Mouse (Mus musculus): Measurements from ENCODE around the gene Lrrc55.
A peak's percentile ranks its signal among the peaks of the same experiment; 100 is the strongest.
"Not testable (repeated sequence)": the region's sequence is repeated elsewhere in the genome, so short reads cannot be mapped to it uniquely, and the experiment has no call there.

Lrrc55 gene

GRCm38 (mm10) chr2:85196901-85197300 lies at the start of gene Lrrc55:
Gene Lrrc55, minus strand, starts transcription at chr2:85197197.
- DNase-seq (ENCODE audit: low spot score) = no peak

DNA sequence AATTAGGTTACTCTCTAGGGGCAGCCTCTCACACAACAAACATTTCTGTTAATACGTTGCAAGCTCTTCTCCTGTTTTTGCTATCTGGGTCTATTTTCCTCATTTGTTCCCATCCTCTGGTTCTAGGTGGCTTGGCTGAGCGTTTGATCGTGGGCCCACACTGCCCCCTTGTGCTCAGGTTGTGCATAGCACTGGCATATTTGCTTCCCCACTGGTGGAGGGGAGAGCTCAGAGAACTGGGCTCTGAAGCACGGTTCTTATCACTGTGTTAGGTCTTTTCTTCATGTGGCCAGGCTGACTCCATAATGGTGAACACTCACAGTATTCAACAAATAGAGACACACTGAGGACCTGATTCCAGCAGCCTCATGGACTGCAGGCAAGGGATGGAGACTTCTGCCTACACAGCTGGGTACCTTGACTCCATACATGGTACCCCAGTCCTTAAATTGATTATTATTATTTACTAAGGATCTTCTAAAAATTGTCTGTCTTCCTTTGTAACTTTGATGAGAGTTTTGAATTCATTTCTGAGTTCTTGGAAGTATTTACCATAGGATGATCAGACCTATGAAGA lies 49.6 kb upstream of the Lrrc55 start:
- DNase-seq (ENCODE audit: low spot score) = peak; percentile 86

DNA sequence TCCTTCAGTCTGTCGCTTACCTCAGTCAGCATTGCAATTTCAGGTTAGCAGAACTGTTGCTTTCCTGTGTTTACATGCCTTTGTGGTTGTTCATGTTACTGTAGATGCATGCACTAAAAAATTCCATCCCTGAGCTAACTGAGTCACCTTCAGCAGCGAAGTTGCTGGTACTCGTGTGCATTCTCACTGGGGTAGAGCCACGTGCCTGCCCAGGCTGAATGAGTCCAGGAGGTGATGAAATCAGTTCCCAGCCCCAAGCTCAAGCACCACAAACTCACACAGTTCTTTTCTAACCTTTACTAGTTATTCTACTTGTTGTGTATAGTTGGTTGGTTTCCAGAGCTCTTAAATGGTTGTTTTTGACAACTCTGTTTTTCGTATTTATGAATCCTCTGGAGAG lies 48.7 kb upstream of the Lrrc55 start:
- DNase-seq (ENCODE audit: low spot score) = no peak

DNA sequence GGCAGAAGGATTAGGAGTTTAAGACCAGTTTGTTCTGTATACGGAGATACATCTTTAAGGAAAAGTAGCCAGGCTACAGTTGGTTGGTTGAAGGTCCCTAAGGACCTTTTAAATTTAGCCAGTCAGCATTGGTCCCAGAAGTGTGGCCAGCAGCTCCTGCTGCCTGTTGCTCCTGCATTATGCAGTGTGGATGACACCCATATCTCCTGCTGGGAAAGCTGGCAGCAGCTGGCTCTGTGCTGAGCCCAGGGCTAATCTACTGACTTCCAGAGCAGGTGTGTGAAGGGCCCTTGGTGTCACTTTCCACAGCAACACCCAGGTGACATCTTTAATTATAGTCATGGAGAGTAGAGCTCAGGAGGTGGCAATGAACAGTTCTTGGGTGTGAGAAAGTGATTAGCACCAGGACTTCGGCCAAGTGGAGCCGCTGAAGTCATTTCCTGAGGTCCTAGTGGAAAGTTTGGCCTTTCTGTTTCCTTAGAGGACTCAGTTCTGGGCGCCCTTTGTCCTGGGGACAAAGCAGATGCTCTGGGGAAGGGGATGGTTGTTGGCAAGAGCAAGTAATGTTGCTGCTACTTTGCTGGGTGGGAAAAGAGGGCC lies 41.2 kb upstream of the Lrrc55 start:
- no peak for DNase-seq (ENCODE audit: low spot score)

DNA sequence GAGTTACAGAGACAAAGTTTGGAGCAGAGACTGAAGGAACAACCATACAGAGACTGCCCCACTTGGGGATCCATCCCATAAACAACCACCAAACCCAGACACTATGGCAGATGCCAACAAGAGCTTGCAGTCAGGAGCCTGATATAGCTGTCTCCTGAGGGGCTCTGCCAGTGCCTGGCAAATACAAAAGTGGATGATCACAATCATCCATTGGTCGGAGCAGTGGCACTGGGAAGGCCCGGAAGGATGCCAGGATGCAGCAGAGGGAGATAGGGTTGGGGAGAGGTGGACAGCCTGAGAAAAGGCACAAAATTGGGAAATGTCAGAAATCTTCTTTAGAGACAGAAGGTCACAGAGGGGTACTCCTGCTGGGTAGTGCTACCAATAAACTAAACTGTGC lies 40.2 kb upstream of the Lrrc55 start:
- DNase-seq (ENCODE audit: low spot score) = not testable (repeated sequence)

GRCm38 (mm10) chr2:85230771-85231511 lies 33.9 kb upstream of the Lrrc55 start:
- DNase-seq (ENCODE audit: low spot score) = no peak

DNA sequence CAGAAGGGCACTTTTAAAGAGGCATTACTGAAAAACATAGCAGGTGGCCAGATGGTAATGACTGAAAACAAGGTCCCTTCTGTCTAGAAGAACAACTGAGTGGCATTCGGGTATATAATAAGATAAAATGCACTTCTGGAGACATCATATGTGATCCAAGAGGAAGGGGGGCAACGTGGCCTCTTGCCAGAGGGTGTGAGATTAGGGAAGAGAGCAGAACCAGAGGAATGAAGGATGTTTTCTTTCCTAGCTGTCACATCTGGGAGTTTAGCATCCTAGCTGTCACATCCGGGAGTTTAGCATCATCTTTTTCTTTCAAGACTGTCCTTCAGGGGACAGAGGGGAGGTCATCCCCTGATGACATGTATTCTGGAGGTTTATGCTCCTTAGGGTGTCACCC lies 32.6 kb upstream of the Lrrc55 start:
- no peak for DNase-seq (ENCODE audit: low spot score)

DNA sequence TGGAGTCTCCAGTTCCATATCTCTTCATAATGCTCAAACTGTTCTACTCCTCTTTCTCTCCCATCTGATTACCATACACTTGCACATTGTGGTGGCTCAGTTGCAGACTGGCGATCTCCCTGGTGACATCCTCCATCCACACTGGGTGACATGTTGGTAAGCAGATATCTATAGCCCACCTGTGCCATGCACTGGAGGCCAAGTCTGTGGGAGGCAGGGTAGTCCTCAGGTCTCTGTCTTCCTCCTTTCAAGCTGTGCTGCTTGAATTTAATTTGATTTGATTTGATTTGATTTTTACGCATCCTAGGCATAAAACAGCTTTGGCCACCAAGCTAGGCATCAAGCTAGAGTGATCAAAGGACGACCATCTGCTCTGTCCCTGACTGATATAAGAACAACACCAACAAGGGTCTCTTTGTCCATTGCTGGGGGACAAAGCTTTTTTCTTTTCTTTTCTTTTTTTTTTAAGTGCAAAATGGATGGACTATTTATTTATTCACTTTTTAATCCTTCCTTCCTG lies 30.9 kb upstream of the Lrrc55 start:
- no peak for DNase-seq (ENCODE audit: low spot score)

DNA sequence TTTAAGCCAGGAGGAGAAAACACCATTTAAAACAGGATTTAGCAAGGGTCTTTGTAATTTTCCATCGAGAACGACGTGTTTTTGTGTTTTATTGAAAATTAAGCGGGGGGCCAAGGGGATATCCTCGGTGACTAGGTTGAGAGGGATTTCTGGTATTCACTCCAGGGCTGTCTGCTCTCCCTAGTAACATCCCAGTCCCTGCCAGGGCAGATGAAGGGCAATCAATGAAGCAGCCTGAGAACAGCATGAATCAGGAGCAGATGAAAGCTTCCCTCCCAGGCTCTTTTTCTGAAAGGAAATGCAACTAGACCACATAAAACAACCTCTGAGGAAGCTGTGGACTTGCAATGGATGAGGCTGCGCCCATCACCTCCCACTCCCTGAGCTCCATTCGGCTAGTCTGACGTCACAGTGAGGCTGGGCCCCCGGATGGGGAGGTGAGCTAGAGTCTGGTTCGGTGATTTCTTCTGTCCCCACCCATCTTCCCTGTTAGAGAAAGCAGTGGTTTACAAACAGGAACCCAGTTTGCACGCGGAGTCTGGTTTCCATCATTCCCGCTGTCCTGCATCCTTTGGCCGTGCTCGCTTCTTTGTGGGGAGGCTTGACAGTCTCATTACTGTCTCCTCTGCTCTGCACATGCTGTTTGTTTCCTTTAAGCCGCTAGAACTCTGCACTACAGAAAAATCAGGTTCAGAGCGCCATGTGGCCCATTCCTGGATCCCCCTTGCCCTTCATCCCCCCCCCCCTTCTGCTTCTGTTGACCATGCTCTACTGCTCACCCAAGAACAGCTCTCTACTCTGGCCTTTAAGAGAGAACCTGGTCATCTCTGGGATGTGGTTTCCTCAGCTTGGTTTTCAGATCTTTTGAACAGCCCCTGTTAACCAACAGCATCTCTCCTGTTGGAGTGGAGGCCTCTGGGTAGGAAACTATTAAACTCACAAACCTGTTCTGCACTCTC lies 27.5 kb upstream of the Lrrc55 start:
- DNase-seq (ENCODE audit: low spot score) = no peak

DNA sequence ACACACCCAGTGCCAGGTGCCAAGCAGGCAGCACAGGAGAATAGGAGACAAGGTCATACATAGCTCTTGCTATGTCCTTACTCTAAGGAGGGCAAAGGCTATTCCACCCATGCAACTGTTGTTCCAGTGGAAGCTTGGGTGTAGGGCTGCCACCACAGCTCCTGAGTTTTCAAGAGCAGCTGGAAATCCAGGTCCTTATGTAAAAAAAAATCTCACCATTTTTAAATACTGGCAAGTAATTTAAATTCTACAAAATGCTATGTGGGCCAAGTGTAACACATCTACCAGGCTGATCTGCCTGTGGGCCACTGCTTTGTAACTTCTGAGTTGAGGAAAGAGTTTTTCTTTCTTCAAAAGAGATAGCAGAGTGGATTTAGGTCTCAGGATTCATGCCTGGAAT lies 19.6 kb upstream of the Lrrc55 start:
- no peak for DNase-seq (ENCODE audit: low spot score)

GRCm38 (mm10) chr2:85213746-85214145 lies 16.7 kb upstream of the Lrrc55 start:
- DNase-seq (ENCODE audit: low spot score) = no peak

DNA sequence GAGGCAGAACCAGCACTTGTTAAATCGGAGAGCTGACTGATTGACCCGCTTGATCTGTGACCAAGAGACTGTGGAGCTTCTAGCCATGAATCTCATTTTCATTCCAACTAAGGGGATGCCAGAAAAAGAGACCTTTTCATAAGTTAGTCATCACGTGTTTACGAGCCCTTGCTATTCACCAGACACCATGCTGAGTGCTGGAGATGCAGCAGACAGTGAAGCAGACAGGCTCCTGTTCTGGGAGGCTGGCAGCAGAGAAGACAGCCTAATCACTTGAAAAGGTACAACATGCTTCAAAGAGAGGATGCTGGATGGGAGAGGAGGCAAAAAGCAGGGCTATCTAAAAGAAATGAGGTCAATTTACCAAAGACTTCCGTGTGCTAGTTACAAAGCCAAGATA lies 12.3 kb upstream of the Lrrc55 start:
- no peak for DNase-seq (ENCODE audit: low spot score)

GRCm38 (mm10) chr2:85205170-85205569 lies 8.2 kb upstream of the Lrrc55 start:
- no peak for DNase-seq (ENCODE audit: low spot score)

DNA sequence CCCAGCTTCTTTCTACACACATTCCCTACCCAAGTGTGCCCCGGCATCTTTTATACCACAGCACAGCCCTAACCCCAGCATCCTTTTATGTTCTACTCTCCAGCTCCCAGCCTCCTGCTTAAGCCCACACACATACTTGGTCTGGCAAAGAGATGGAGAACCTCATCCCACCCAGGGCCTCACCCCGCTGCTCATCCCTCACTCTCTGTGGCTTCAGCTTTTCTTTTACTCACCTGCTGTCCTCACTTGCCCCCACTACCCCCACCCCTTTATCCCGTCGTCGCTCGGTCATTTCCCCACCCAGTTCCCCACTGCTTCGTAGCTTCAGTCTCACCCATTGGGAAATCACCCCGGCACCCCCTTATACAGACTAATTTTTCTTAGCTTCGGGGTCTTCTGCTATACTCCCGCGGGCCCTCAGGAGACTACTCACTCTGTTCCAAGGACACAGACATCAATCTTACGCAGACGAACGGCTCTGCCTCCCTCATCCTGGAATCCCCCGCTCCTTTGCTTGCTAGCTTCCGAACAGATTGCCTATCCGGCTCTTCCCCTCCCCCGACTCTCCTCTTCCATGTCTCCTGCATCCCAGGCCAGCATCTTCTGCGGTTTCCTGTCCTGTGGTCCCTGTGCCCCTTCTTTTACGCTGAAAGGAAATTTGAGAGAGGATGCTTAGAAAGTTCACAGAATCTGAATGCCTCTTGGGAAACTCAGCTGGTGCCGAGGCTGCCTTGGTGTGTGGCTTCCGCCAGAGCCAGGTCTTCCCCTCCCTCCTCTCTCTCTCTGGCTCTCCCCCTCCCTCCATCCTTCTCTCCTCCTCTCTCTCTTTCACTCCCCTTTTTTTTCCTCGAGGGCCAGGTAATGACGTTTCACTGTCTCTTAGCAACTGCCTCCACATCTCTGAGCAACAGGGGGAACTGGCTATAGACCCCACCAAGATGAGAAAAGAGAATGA lies 1.3 kb upstream of the Lrrc55 start:
- peak; percentile 45 for DNase-seq (ENCODE audit: low spot score)

DNA sequence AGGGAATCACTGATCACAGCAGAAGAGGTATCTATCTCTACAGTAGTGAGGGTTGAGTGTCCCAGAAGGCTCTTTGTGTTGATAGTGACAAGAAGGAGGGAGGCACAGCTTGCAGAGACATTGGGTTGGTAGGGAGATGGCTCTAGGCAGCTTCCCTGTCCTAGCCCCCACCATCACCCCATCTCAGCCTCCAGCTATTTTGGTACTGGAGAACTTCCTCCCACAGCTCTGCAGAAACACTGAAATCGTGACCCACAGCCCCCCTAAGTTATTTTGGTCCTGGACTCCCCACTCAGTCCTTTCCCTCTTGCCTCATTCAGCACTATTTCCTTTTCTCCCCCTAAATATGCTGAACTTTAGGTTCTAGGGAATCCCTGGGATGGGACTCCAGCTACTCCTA lies 2.4 kb downstream of the Lrrc55 start:
- DNase-seq (ENCODE audit: low spot score) = no peak

GRCm38 (mm10) chr2:85187582-85188151 lies 9.3 kb downstream of the Lrrc55 start:
- DNase-seq (ENCODE audit: low spot score) = no peak

GRCm38 (mm10) chr2:85178139-85178800 lies 18.7 kb downstream of the Lrrc55 start:
- DNase-seq (ENCODE audit: low spot score) = no peak

GRCm38 (mm10) chr2:85173545-85173944 lies 23.5 kb downstream of the Lrrc55 start:
- DNase-seq (ENCODE audit: low spot score) = no peak

GRCm38 (mm10) chr2:85172763-85173103 lies 24.3 kb downstream of the Lrrc55 start:
- DNase-seq (ENCODE audit: low spot score) = no peak

GRCm38 (mm10) chr2:85172071-85172762 lies 24.8 kb downstream of the Lrrc55 start:
- DNase-seq (ENCODE audit: low spot score) = no peak

All from retina, embryonic 14.5 days (tissue).